Mouse (Mus musculus) MEL (cell line): Measurements from ENCODE around the gene Eif4e1b.

ENCODE experiments used
- CTCF ChIP-seq, 3 experiments: IDR thresholded peaks in 2 of 3; conservative IDR thresholded peaks in 1 of 3; 2 replicates each; pipeline ENCODE4 v1.5.1; 2011 to 2012; ENCODE audit warnings: low read length in 3 of 3, low read depth in 2 of 3, mild to moderate bottlenecking in 2 of 3, improper control_type of control experiment in 1 of 3, inconsistent platforms in 1 of 3, mixed read lengths in 1 of 3, moderate library complexity in 1 of 3; ENCODE audit not compliant: control insufficient read depth in 1 of 3, insufficient read depth in 1 of 3, poor library complexity in 1 of 3, severe bottlenecking in 1 of 3
- JUND ChIP-seq: IDR thresholded peaks from 2 replicates; pipeline ENCODE4 v1.6.1; 2011; ENCODE audit warnings: low read depth, mild to moderate bottlenecking, improper control_type of control experiment, low read length
- KAT2A ChIP-seq: conservative IDR thresholded peaks from 2 replicates; pipeline ENCODE4 v1.6.1; 2012; ENCODE audit warnings: low read depth, low read length, improper control_type of control experiment, inconsistent platforms
- POLR2A ChIP-seq, 2 experiments: IDR thresholded peaks; 2 replicates each; pipeline ENCODE4 v1.6.1; 2011 to 2012; ENCODE audit warnings: low read length in 2 of 2, mild to moderate bottlenecking in 2 of 2, control low read depth in 1 of 2, improper control_type of control experiment in 1 of 2, low read depth in 1 of 2, moderate library complexity in 1 of 2; ENCODE audit not compliant: control insufficient read depth in 1 of 2, insufficient read depth in 1 of 2, poor library complexity in 1 of 2
- POLR2AphosphoS5 ChIP-seq: IDR thresholded peaks from 2 replicates; pipeline ENCODE4 v1.6.1; 2012; ENCODE audit warnings: low read depth, borderline replicate concordance, mild to moderate bottlenecking, inconsistent platforms, low read length, moderate library complexity, mixed read lengths
- RCOR1 ChIP-seq: IDR thresholded peaks from 2 replicates; pipeline ENCODE4 v1.6.1; 2012; ENCODE audit warnings: low read depth, mild to moderate bottlenecking, inconsistent platforms, low read length, improper control_type of control experiment
- USF1 ChIP-seq: IDR thresholded peaks from 2 replicates; pipeline ENCODE4 v1.6.1; 2014; ENCODE audit warnings: low read depth, mild to moderate bottlenecking, inconsistent platforms, low read length, improper control_type of control experiment, moderate library complexity
- ZC3H11A ChIP-seq: IDR thresholded peaks from 2 replicates; pipeline ENCODE4 v1.6.1; 2012; ENCODE audit warnings: low read depth, mild to moderate bottlenecking, inconsistent platforms, low read length, improper control_type of control experiment

DNA sequence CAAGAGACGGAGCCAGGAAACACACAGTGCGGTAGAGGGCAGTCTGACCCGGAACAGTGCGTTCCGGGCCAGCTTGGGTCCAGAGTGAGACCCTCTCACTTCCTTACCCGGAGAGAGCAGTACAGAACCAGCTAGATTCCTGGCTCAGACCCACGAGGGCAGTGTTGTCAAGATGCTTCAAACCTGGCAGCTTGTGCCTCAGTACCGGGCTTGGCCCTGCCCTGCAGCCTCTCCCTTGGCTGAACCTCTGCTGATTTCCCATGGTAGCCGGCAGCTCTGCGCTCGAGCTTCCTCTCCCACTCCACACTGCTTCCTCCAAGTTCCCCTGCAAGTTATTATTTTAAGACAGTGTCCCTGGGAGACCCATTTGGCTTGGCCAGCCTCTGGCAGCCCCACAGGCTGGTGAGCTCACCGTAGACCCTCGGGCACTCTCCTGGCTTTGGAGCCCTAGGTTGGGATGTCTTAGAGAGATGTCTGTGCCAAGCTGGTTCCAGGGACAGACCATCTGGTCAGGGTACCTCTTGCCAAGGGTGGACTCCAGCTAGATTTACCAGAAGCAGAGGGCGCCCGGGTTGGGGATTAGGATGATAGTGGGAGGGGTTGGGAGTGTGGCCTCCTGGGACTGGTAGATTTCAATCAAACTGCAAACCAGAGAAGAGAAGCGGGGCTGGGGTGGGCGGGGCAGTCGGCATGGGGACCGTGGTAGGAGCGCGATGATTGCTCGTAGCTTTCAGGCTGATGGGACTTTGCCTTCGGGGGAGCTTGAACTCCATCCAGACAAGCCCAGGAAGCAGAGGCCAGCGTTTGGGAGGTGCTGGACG lies 40.5 kb downstream of the Eif4e1b start:
- TF ChIP-seq POLR2A (IDR thresholded peaks at IDR 0.05; ENCODE audit: control insufficient read depth in 1 of 2, insufficient read depth in 1 of 2, low read depth in 1 of 2, low read length in 2 of 2, poor library complexity in 1 of 2) (no peak), CTCF (IDR thresholded peaks at IDR 0.05 in 2 of 3, conservative IDR thresholded peaks at IDR 0.05 in 1 of 3; ENCODE audit: control insufficient read depth in 1 of 3, insufficient read depth in 1 of 3, low read depth in 2 of 3, low read length in 3 of 3, poor library complexity in 1 of 3, severe bottlenecking in 1 of 3) (no peak), RCOR1 (no peak), KAT2A (no peak), POLR2AphosphoS5 (no peak), USF1 (no peak), JUND (no peak), ZC3H11A (no peak)
